Mouse (Mus musculus) midbrain, embryonic 14.5 days (tissue): ENCODE data around the gene Rnaseh2a. TPM values are rescaled to one million over a fixed set of nuclear protein-coding genes. Genes with fewer than 3 reads are reported as not detected.
A peak's percentile ranks its signal among the peaks of the same experiment; 100 is the strongest.

Source experiments
- ATAC-seq: fragments of 200-750 bp; cut with Nextera tagmentation; 2 replicates; pipeline ENCODE4 v1.8.0; 2017; ENCODE audit warnings: moderate number of reproducible peaks, moderate library complexity; ENCODE audit not compliant: low FRiP score, low TSS enrichment
- DNase-seq: peaks from one replicate; pipeline ENCODE4 v3.0.0-alpha.2; 2015
- H3K27ac ChIP-seq: fragments of 300-500 bp; sonication (generic); replicated peaks from 2 replicates; pipeline ENCODE4 v1.5.1; 2014; ENCODE audit warnings: mild to moderate bottlenecking, low read depth, low read length, moderate library complexity
- H3K27me3 ChIP-seq: fragments of 300-500 bp; sonication (generic); 2 replicates; pipeline ENCODE4 v1.6.1; 2014; ENCODE audit warnings: low read length, control low read depth, mixed read lengths; ENCODE audit not compliant: control insufficient read depth, insufficient read depth
- H3K36me3 ChIP-seq: fragments of 300-500 bp; sonication (generic); 2 replicates; pipeline ENCODE4 v1.6.1; 2014; ENCODE audit warnings: low read length, control low read depth; ENCODE audit not compliant: control insufficient read depth, insufficient read depth
- H3K4me1 ChIP-seq: fragments of 300-500 bp; sonication (generic); 2 replicates; pipeline ENCODE4 v1.6.1; 2014; ENCODE audit warnings: mild to moderate bottlenecking, antibody characterized with exemption, low read length, control low read depth; ENCODE audit not compliant: control insufficient read depth, insufficient read depth
- H3K4me2 ChIP-seq: fragments of 300-500 bp; sonication (generic); 2 replicates; pipeline ENCODE4 v1.6.1; 2014; ENCODE audit warnings: mild to moderate bottlenecking, low read length, moderate library complexity
- H3K4me3 ChIP-seq: fragments of 300-500 bp; sonication (generic); replicated peaks from 2 replicates; pipeline ENCODE4 v1.5.1; 2014; ENCODE audit warnings: low read depth, low read length
- H3K9ac ChIP-seq: fragments of 300-500 bp; sonication (generic); replicated peaks from 2 replicates; pipeline ENCODE4 v1.6.1; 2014; ENCODE audit warnings: mild to moderate bottlenecking, low read length, moderate library complexity
- H3K9me3 ChIP-seq: fragments of 300-500 bp; sonication (generic); 2 replicates; pipeline ENCODE4 v1.6.1; 2016; ENCODE audit warnings: low read length, control low read depth, mixed read lengths; ENCODE audit not compliant: control insufficient read depth
- WGBS: fragments of 180-500 bp; shearing (Covaris S2); extraction: QIAGEN DNeasy Blood & Tissue Kit; methylation state at CpG from one replicate; pipeline ENCODE4 v1.1.7; 2014; 5-methylcytosine and 5-hydroxymethylcytosine counted together
- polyA plus RNA-seq: library from polyadenylated mRNA; unstranded; fragments of >200 nt; fragmentation: Nextera tagmentation; extraction: Ambion mirVana; gene quantifications from 2 replicates; pipeline ENCODE4 v1.2.1, GENCODE M21; 2014

Rnaseh2a gene
- polyA plus RNA-seq, 1 experiment from 2014 or later: 51.7 TPM

- Histone ChIP-seq H3K36me3 (peaks cover 95% of the 10 kb centered on the region), H3K9ac (no peak overlapping the region)
- ATAC-seq: no peak
Observed at GRCm38 (mm10) chr8:84917781-84918180, 51.8 kb downstream of the Rnaseh2a start.

GRCm38 (mm10) chr8:84915269-84915668 lies 54.3 kb downstream of the Rnaseh2a start:
- Histone ChIP-seq H3K9me3 (no peaks in the 10 kb centered on the region), H3K4me1 (no peaks in the 10 kb centered on the region), H3K4me3 (no peak overlapping the region), H3K27me3 (peaks cover 34% of the 10 kb centered on the region), H3K27ac (no peak overlapping the region), H3K4me2 (no peak overlapping the region), H3K36me3 (peaks cover 94% of the 10 kb centered on the region), H3K9ac (no peak overlapping the region)
- no peak for DNase-seq
- WGBS: 91% methylated on average over 8 of the region's 8 CpGs
- ATAC-seq: no peak

More at GRCm38 (mm10) chr8:84917781-84918180, 51.8 kb downstream of the Rnaseh2a start:
- 30% methylated on average over 20 of the region's 20 CpGs for WGBS
- Histone ChIP-seq H3K4me2 (no peak overlapping the region), H3K27me3 (peaks cover 29% of the 10 kb centered on the region), H3K4me1 (no peaks in the 10 kb centered on the region), H3K9me3 (no peaks in the 10 kb centered on the region), H3K27ac (no peak overlapping the region), H3K4me3 (no peak overlapping the region)
- no peak for DNase-seq

GRCm38 (mm10) chr8:84913960-84914359 lies 55.6 kb downstream of the Rnaseh2a start:
- no peak overlapping the region for H3K4me2 ChIP-seq
- no peaks in the 10 kb centered on the region for H3K9me3 ChIP-seq
- no peak overlapping the region for H3K4me3 ChIP-seq
- H3K27me3 ChIP-seq: peaks cover 34% of the 10 kb centered on the region
- ATAC-seq: no peak
- 0 out of 2 replicates have a peak, but pooled peaks cover 1% of the 10 kb centered on the region for H3K4me1 ChIP-seq
- 35% methylated on average over 4 of the region's 4 CpGs for WGBS
- DNase-seq: peak; percentile 68
- no peak overlapping the region for H3K27ac ChIP-seq
- peaks cover 89% of the 10 kb centered on the region for H3K36me3 ChIP-seq
- H3K9ac ChIP-seq: no peak overlapping the region

GRCm38 (mm10) chr8:84913502-84913900 lies 56.1 kb downstream of the Rnaseh2a start:
- no peak overlapping the region for H3K9ac ChIP-seq
- H3K4me2 ChIP-seq: peak overlapping the region; percentile 42; the same call in 1 of the 2 replicates
- no peak for ATAC-seq
- no peak overlapping the region for H3K27ac ChIP-seq
- no peak overlapping the region for H3K4me3 ChIP-seq
- peaks cover 34% of the 10 kb centered on the region for H3K27me3 ChIP-seq
- 0 out of 2 replicates have a peak, but pooled peaks cover 6% of the 10 kb centered on the region for H3K4me1 ChIP-seq
- WGBS: 13% methylated on average over 9 of the region's 9 CpGs
- no peak for DNase-seq
- H3K36me3 ChIP-seq: peaks cover 84% of the 10 kb centered on the region
- no peaks in the 10 kb centered on the region for H3K9me3 ChIP-seq

GRCm38 (mm10) chr8:84912895-84913501 lies 56.6 kb downstream of the Rnaseh2a start:
- WGBS: 3% methylated on average over 55 of the region's 55 CpGs
- ATAC-seq: no peak
- no peaks in the 10 kb centered on the region for H3K9me3 ChIP-seq
- peak; percentile 62 for DNase-seq
- peak overlapping the region; percentile 42 for H3K4me2 ChIP-seq
- H3K9ac ChIP-seq: no peak overlapping the region
- H3K27ac ChIP-seq: no peak overlapping the region
- H3K4me1 ChIP-seq: 0 out of 2 replicates have a peak, but pooled peaks cover 6% of the 10 kb centered on the region
- H3K36me3 ChIP-seq: peaks cover 79% of the 10 kb centered on the region
- H3K27me3 ChIP-seq: peaks cover 34% of the 10 kb centered on the region
- peak overlapping the region; percentile 15; the same call in 1 of the 2 replicates for H3K4me3 ChIP-seq

- Histone ChIP-seq H3K4me2 (no peak overlapping the region), H3K27me3 (peaks cover 34% of the 10 kb centered on the region), H3K4me3 (peak overlapping the region; percentile 15; the same call in 1 of the 2 replicates), H3K4me1 (0 out of 2 replicates have a peak, but pooled peaks cover 6% of the 10 kb centered on the region), H3K36me3 (peaks cover 73% of the 10 kb centered on the region), H3K9ac (no peak overlapping the region), H3K9me3 (no peaks in the 10 kb centered on the region), H3K27ac (no peak overlapping the region)
- ATAC-seq (no peak), DNase-seq (no peak)
- WGBS: 23% methylated on average over 27 of the region's 27 CpGs
Observed at GRCm38 (mm10) chr8:84912391-84912790, 57.2 kb downstream of the Rnaseh2a start.

GRCm38 (mm10) chr8:84911854-84912253 lies 57.7 kb downstream of the Rnaseh2a start:
- ATAC-seq: no peak
- H3K27ac ChIP-seq: no peak overlapping the region

GRCm38 (mm10) chr8:84910551-84910950 lies 59.0 kb downstream of the Rnaseh2a start:
- H3K36me3 ChIP-seq: peaks cover 55% of the 10 kb centered on the region
- H3K9me3 ChIP-seq: no peaks in the 10 kb centered on the region
- peaks cover 32% of the 10 kb centered on the region for H3K27me3 ChIP-seq
- H3K27ac ChIP-seq: no peak overlapping the region
- H3K4me2 ChIP-seq: no peak overlapping the region
- no peak for DNase-seq
- 0 out of 2 replicates have a peak, but pooled peaks cover 6% of the 10 kb centered on the region for H3K4me1 ChIP-seq
- no peak overlapping the region for H3K4me3 ChIP-seq
- H3K9ac ChIP-seq: no peak overlapping the region
- no peak for ATAC-seq
- WGBS: 89% methylated on average over 6 of the region's 6 CpGs

More at GRCm38 (mm10) chr8:84911854-84912253, 57.7 kb downstream of the Rnaseh2a start:
- no peaks in the 10 kb centered on the region for H3K9me3 ChIP-seq
- H3K4me1 ChIP-seq: 0 out of 2 replicates have a peak, but pooled peaks cover 6% of the 10 kb centered on the region
- WGBS: 86% methylated on average over 9 of the region's 9 CpGs
- DNase-seq: no peak
- H3K4me2 ChIP-seq: no peak overlapping the region
- H3K4me3 ChIP-seq: no peak overlapping the region
- no peak overlapping the region for H3K9ac ChIP-seq
- peaks cover 34% of the 10 kb centered on the region for H3K27me3 ChIP-seq
- H3K36me3 ChIP-seq: peaks cover 68% of the 10 kb centered on the region

GRCm38 (mm10) chr8:84909949-84910348 lies 59.6 kb downstream of the Rnaseh2a start:
- ATAC-seq: no peak
- Histone ChIP-seq H3K27ac (no peak overlapping the region), H3K36me3 (peaks cover 49% of the 10 kb centered on the region), H3K4me2 (no peak overlapping the region), H3K27me3 (peaks cover 26% of the 10 kb centered on the region), H3K9ac (no peak overlapping the region), H3K4me1 (0 out of 2 replicates have a peak, but pooled peaks cover 6% of the 10 kb centered on the region), H3K4me3 (no peak overlapping the region), H3K9me3 (no peaks in the 10 kb centered on the region)
- DNase-seq: no peak
- 88% methylated on average over 5 of the region's 5 CpGs for WGBS
